Mouse (Mus musculus) CD4-positive, CD25-positive, alpha-beta regulatory T cell, adult 2 months (primary cell): ENCODE measurements at regions not wholly inside any gene's neighbourhood (a gene's known extent, or its start where the extent isn't known, plus 50 kb on each side); places are given as distances from the start of the nearest gene placed in this dataset.

Experiments
- DNase-seq: peaks from one replicate; pipeline ENCODE4 v3.0.0-alpha.2; 2012; ENCODE audit warnings: low read depth, low spot score

- DNase-seq = peak; percentile 93
Measured at GRCm38 (mm10) chr19:53442756-53443654, 52.6 kb upstream of the Smndc1 start.

GRCm38 (mm10) chr19:53442132-53442610 lies 51.8 kb upstream of the Smndc1 start:
- DNase-seq = peak; percentile 45

- peak; percentile 87 for DNase-seq
Measured at GRCm38 (mm10) chr19:53441449-53442131, 51.2 kb upstream of the Smndc1 start.

DNA sequence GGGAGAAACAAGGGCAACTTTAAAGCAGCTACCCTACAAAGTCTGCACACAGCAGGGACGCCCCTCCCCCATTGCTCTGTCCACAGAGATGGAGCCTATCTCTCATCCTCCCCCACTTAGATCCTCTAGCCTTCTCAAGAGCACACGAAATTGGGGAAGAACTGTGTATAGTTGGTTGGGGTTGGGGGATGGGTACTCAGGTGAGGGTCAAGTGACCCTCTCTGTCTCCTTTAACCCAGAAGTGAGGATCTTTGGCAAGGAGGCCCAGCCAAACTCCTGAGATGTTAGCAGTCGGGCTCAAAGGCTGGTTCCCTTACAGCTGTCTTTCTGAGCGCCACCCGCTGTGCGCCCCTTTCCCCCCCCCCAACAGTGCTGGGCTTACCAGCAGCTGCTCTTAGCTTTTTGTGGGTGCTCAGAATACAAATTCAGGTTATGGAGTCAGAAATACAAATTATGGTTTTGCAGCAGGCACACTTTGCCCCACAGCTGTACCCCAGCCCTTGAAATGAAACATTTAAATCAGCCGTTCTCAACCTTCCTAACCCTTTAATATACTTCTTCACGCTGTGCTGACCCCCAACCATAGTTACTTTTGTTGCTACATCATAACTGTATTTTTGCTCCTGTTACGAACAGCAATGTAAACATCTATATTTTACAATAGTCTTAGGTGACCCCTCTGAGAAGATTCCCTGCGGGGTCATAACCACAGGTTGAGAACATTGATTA lies 50.1 kb upstream of the Smndc1 start:
- DNase-seq = peak; percentile 48
